Mouse (Mus musculus) C2C12 (cell line): ENCODE data around the gene Pbld1.

Source experiments
- CTCF ChIP-seq: IDR thresholded peaks from one replicate; pipeline ENCODE4 v1.5.1; 2011; ENCODE audit not compliant: control insufficient read depth, insufficient read depth, insufficient read length
- MAX ChIP-seq: IDR thresholded peaks from one replicate; pipeline ENCODE4 v1.6.1; 2011; ENCODE audit warnings: mild to moderate bottlenecking, control low read depth

- TF ChIP-seq MAX (no peak), CTCF (no peak)
These were observed 48.4 kb upstream of the Pbld1 start for GRCm38 (mm10) chr10:63011556-63011955.
